Mouse (Mus musculus) lung, postnatal 0 days (tissue): Measurements from ENCODE around the gene Pou2f2.

Experiments
- CTCF ChIP-seq: IDR thresholded peaks from 2 replicates; pipeline ENCODE4 v1.5.1; 2016; ENCODE audit warnings: antibody characterized with exemption, mild to moderate bottlenecking
- EP300 ChIP-seq: IDR thresholded peaks from 2 replicates; pipeline ENCODE4 v1.6.1; 2016; ENCODE audit warnings: antibody characterized with exemption, mild to moderate bottlenecking, control low read depth

DNA sequence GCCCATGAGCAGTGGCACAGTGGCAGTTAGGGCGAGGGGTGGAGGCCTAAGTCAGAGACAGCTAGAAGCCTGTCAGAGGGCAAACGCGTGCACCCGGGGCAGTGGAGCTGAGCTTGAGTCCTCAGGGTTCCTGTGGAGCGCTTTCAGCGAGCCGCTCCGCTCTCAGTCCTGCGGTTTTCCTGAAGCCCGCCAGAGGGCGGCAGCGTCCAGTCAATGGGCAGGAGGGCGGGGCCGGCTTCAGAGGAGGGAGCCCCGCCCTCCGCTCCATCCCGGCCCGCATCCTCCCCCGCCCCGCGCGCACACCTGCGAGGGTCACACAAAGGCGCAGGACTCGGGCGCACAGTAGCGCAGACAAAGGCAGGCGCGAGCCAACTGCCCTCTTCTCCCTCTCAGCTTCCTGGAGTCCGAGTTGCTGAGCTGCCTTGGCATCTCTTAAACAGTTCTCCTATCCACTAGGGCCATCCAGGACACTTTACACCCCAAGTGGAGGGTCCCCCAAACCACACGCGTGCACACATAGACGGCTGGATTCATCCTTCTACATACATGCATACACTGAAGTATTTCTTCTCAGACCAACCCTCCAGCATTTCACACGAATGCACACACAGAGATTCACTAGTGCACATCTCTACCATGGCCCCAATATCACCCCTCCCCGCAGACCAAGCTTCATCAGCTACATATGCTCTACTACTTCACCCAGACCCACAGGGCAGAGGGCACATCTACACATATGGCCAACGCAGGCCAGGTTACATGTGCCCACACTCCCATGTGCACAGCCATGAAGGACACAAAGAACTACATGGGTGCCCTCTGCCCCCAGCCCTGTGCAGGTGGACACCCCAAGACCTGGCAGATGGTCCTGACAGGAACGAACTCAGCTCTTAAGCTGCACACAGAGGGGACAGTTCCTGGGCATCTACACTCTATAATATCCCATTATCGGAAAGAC, 46.2 kb downstream of the Pou2f2 start:
- no peak for TF ChIP-seq EP300
- TF ChIP-seq CTCF: peak; percentile 84
